Mouse (Mus musculus) forebrain, embryonic 10.5 days (tissue): ENCODE measurements around the gene Padi4. TPM values are rescaled to one million over a fixed set of nuclear protein-coding genes. Genes with fewer than 3 reads are reported as not detected.

Experiments
- DNase-seq: peaks from one replicate; pipeline ENCODE4 v3.0.0-alpha.2; 2017; ENCODE audit warnings: low spot score; ENCODE audit errors: extremely low spot score
- H3K27ac ChIP-seq: fragments of 300-500 bp; sonication (generic); 2 replicates; pipeline ENCODE4 v1.5.1; 2016; ENCODE audit warnings: mild to moderate bottlenecking
- H3K27me3 ChIP-seq: fragments of 300-500 bp; sonication (generic); 2 replicates; pipeline ENCODE4 v1.6.1; 2016; ENCODE audit warnings: mild to moderate bottlenecking; ENCODE audit not compliant: poor library complexity, severe bottlenecking
- H3K36me3 ChIP-seq: fragments of 300-500 bp; sonication (generic); replicated peaks from 2 replicates; pipeline ENCODE4 v1.6.1; 2016; ENCODE audit warnings: mild to moderate bottlenecking, moderate library complexity
- H3K4me1 ChIP-seq: fragments of 300-500 bp; sonication (generic); 2 replicates; pipeline ENCODE4 v1.6.1; 2016
- H3K4me3 ChIP-seq: fragments of 300-500 bp; sonication (generic); 2 replicates; pipeline ENCODE4 v1.5.1; 2016; ENCODE audit warnings: mild to moderate bottlenecking, moderate library complexity
- H3K9me3 ChIP-seq: fragments of 300-500 bp; sonication (generic); 2 replicates; pipeline ENCODE4 v1.6.1; 2016; ENCODE audit warnings: mild to moderate bottlenecking, moderate library complexity
- WGBS: fragments of 180-500 bp; shearing (Covaris S2); methylation state at CpG from one replicate; pipeline ENCODE4 v1.1.7; 2016; 5-methylcytosine and 5-hydroxymethylcytosine counted together
- polyA plus RNA-seq: library from polyadenylated mRNA; unstranded; fragments of >200 nt; fragmentation: Nextera tagmentation; extraction: Ambion mirVana; gene quantifications from 2 replicates; pipeline ENCODE4 v1.2.1, GENCODE M21; 2016

Padi4 gene
- 1.4 and 1.5 TPM in 2 replicates for polyA plus RNA-seq

DNA sequence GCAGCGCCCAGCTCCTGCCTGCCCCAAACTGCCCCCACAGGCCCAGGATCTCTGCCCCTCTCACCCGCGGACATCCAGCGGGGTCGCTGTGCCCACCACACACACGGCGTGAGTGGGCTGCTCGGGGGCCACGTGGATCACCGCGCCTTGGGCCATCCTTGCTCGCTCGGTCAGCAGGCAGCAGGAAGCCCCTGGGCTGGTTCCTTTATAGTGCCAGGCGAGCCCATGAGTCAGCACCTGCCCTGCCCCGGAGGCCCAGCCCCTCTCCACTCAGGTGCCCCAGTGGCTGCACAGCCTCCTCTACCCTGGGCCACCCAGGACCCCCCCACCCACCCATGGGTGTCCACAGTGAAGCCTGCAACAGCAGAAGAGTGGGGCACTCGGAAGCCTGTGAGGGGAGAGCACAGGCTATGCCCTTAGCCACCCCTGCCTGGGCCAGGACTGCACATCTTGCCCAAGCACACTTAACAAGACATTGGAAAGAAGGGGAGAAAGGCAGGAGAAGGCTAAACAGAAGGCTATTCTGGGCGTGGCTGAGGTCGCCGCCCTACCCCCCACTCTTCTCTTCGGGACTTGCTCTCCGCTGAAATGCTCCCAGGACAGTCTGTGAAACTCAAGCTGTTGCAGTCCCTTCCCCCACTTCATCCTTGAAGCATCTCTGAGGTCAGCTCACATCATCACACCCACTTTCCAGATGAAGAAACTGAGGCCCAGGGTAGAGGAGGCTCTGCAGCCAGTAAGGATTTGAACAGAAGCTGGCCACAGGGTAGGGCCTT, at the start of gene Padi4:
TSS of gene Padi4 (minus strand) at position 212 of the 776 bp plus-strand sequence.
- no peaks in the 10 kb centered on the region for H3K36me3 ChIP-seq
- H3K4me3 ChIP-seq, result no peak within 1 kb of the TSS
- no peaks in the 10 kb centered on the region for H3K9me3 ChIP-seq
- no peak for DNase-seq
- peak within 1 kb of the TSS; percentile 20; the same call in 1 of the 2 replicates for H3K27ac ChIP-seq
- peaks cover 13% of the 10 kb centered on the region for H3K4me1 ChIP-seq
- WGBS, result 88% methylated on average over 21 of the region's 21 CpGs
- H3K27me3 ChIP-seq, result no peaks in the 10 kb centered on the region

DNA sequence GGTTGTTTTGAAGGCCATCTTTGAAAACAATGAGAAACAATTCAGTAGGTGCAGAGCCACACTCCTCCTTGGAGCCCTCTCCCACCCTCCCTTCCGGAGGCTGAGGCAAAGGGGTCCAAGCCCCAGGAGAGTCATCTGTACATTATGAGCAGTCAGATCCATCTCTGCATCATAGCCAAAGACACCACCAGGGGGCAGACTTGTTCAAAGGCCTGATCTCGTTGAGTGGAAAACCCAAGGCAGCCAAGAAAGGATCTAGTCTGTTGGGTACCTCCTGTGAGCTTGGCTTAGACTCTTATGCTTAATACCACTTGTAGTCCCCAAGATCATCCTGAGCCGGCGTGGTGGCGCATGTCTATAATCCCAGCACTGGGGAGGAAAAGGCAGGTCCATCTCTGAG, 48.0 kb upstream of the Padi4 start:
- Histone ChIP-seq H3K27me3 (0 out of 2 replicates have a peak, but pooled peaks cover 11% of the 10 kb centered on the region), H3K9me3 (peaks cover 11% of the 10 kb centered on the region; the same call in 1 of the 2 replicates), H3K4me1 (peaks cover 4% of the 10 kb centered on the region; the same call in 1 of the 2 replicates), H3K36me3 (no peaks in the 10 kb centered on the region), H3K27ac (no peak overlapping the region), H3K4me3 (no peak overlapping the region)
- WGBS, result 65% methylated on average over 5 of the region's 5 CpGs
- peak; percentile 39 for DNase-seq

DNA sequence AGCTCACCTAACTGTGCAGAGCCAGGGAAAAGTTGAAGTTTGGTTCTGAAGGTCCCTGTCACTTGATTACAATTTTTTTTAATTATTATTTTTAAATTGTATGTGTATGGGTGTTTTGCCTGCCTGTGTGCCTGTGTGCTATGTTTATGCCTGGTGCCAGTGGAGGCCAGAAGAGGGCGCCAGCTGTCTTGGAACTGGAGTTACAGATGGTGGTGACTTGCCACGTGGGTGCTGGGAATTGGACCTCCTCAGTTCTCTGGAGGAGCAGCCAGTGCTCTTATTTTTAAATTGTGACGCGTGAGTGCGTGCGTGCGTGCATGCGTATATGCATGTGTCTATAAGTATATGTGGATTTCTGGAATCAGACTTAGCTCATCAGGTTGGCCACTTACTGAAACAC, 43.4 kb upstream of the Padi4 start:
- no peak for DNase-seq
- Histone ChIP-seq H3K27ac (no peak overlapping the region), H3K9me3 (no peaks in the 10 kb centered on the region; the same call in 1 of the 2 replicates), H3K4me1 (peaks cover 34% of the 10 kb centered on the region), H3K4me3 (no peak overlapping the region), H3K36me3 (no peaks in the 10 kb centered on the region), H3K27me3 (peaks cover 40% of the 10 kb centered on the region)
- WGBS, result 90% methylated on average over 8 of the region's 8 CpGs

DNA sequence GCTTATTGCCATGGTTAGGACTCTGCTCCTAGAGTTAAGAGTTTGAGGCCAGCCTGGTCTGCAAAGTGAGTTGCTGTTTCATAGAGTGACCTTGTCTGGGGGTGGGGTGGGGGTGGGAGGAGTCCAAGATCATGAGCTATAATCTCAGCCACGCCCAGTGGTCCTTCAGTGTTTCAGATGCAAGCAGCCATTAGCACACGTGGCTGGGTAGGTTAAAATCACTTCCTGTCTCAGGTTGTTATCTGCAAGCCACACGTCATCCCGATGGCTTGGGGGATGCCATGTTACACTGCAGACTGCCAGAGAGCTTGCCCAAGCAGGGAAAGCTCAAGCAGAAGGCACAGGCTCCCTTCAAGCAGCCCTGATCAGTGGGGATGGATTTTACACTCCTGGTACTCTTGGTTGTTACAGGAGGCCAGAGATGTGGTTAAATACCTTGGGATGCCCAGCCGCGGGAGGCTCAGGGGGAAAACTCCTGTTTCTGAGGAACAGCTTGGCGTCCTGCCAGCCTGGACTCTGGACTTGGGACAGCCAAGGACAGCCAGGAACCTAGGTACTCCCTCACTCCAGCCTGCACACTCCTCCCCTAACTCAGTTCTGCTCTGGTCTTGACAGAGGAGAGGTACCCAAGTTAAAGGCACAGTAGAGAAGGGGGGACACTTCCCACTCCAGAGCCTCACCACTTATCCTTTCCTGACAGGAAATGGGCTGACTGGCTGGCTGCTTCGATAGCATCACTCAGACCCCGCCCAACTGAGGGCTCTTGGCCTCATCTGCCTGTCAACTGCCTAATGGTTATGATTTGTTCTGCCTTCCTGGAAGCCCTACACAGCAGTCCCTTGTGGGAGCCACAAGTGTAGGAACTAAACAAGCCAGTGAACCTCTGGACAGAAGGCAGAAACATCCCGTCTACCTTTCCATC, 42.2 kb upstream of the Padi4 start:
- peaks cover 48% of the 10 kb centered on the region for H3K27me3 ChIP-seq
- H3K9me3 ChIP-seq, result no peaks in the 10 kb centered on the region; the same call in 1 of the 2 replicates
- H3K27ac ChIP-seq, result no peak overlapping the region
- H3K36me3 ChIP-seq, result no peaks in the 10 kb centered on the region
- H3K4me3 ChIP-seq, result no peak overlapping the region
- WGBS, result 82% methylated on average over 10 of the region's 10 CpGs
- H3K4me1 ChIP-seq, result peaks cover 41% of the 10 kb centered on the region
- no peak for DNase-seq

DNA sequence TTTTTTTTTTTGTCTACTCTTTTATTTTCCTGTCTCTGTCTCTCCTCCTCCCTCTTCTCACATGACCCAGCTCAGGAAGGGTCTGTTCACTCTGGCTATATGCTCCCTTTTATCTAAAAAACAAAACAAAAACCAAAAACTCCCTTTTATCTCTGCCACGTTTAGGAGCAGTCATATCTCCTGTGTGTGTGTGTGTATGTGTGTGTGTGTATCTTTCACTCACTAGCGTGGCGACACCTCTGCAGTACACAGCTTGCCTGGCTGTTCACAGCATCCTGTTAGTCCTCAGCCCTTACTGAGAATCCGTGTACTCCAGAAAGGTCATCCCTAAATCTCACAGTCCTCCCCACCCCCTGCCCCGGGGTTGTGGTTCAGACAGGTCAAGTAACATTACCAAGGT, 41.5 kb upstream of the Padi4 start:
- no peaks in the 10 kb centered on the region; the same call in 1 of the 2 replicates for H3K9me3 ChIP-seq
- DNase-seq, result no peak
- peaks cover 47% of the 10 kb centered on the region for H3K4me1 ChIP-seq
- no peak overlapping the region for H3K4me3 ChIP-seq
- peaks cover 48% of the 10 kb centered on the region for H3K27me3 ChIP-seq
- H3K36me3 ChIP-seq, result no peaks in the 10 kb centered on the region
- 79% methylated on average over 5 of the region's 5 CpGs for WGBS
- no peak overlapping the region for H3K27ac ChIP-seq

GRCm38 (mm10) chr4:140814241-140815225, 40.5 kb upstream of the Padi4 start:
- Histone ChIP-seq H3K4me1 (peaks cover 50% of the 10 kb centered on the region), H3K9me3 (no peaks in the 10 kb centered on the region; the same call in 1 of the 2 replicates), H3K27me3 (peaks cover 48% of the 10 kb centered on the region), H3K36me3 (no peaks in the 10 kb centered on the region), H3K27ac (peak overlapping the region; percentile 77), H3K4me3 (peak overlapping the region; percentile 57)
- peak; percentile 41 for DNase-seq
- WGBS, result 21% methylated on average over 36 of the region's 36 CpGs

DNA sequence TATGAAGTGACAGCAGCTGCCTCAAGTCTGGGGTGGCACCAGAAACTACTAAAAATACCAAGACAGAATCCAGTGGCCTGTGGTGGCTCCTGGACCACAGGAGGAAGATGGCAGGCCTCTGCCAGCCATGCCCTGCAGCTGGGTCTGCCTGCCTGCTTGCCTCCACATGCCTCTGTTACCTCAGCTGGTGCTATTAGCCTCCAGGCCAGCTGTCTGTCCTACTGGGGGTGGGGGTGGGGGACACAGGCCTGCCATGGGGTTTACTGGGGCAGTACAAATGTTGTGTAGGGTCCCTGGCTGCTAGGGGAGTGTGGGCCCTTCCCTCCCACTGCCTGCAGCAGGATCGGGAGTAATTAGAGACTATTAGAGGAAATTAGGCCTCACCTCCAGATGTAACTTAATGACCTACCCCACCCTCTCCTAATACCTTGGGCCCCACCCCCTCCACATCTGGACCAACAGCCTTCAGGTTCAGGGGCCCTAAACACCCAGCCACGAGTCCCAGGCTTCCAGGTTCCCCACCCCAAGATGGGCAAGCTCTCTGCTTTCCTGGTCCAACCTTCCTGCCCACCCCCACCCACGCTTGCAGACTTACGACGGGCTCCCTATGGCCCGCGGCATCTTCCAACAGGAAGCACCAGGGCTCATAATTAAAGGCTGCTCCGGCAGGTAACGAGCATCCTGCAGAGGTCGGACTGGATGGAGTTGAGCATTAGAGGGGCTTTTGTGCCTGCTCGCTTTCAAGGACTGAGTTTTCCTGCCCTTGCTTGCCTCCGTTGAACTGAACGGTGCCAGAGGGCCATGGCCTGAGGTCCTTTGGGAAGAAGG, 39.5 kb upstream of the Padi4 start:
- peak overlapping the region; percentile 57 for H3K4me3 ChIP-seq
- peaks cover 50% of the 10 kb centered on the region for H3K4me1 ChIP-seq
- no peak for DNase-seq
- no peaks in the 10 kb centered on the region; the same call in 1 of the 2 replicates for H3K9me3 ChIP-seq
- H3K36me3 ChIP-seq, result no peaks in the 10 kb centered on the region
- peak overlapping the region; percentile 77; the same call in 1 of the 2 replicates for H3K27ac ChIP-seq
- H3K27me3 ChIP-seq, result peaks cover 48% of the 10 kb centered on the region
- WGBS, result 17% methylated on average over 13 of the region's 13 CpGs

GRCm38 (mm10) chr4:140812609-140813008, 38.6 kb upstream of the Padi4 start:
- no peak for DNase-seq
- no peaks in the 10 kb centered on the region; the same call in 1 of the 2 replicates for H3K9me3 ChIP-seq
- H3K36me3 ChIP-seq, result no peaks in the 10 kb centered on the region
- WGBS, result 42% methylated on average over 13 of the region's 14 CpGs
- no peak overlapping the region for H3K4me3 ChIP-seq
- H3K27ac ChIP-seq, result no peak overlapping the region
- H3K4me1 ChIP-seq, result peaks cover 50% of the 10 kb centered on the region
- H3K27me3 ChIP-seq, result peaks cover 48% of the 10 kb centered on the region

- no peak overlapping the region for H3K4me3 ChIP-seq
- H3K4me1 ChIP-seq, result peaks cover 50% of the 10 kb centered on the region
- no peaks in the 10 kb centered on the region for H3K36me3 ChIP-seq
- no peak for DNase-seq
- H3K9me3 ChIP-seq, result no peaks in the 10 kb centered on the region
- 72% methylated on average over 8 of the region's 8 CpGs for WGBS
- peaks cover 48% of the 10 kb centered on the region for H3K27me3 ChIP-seq
- H3K27ac ChIP-seq, result no peak overlapping the region
These were observed 38.2 kb upstream of the Padi4 start for GRCm38 (mm10) chr4:140812191-140812590.

- WGBS, result 80% methylated on average over 14 of the region's 16 CpGs
- Histone ChIP-seq H3K27ac (0 out of 2 replicates have a peak within 1 kb of the TSS, but pooled peaks have one; percentile 48), H3K27me3 (peaks cover 40% of the 10 kb centered on the region), H3K36me3 (no peaks in the 10 kb centered on the region), H3K4me1 (peaks cover 42% of the 10 kb centered on the region), H3K9me3 (no peaks in the 10 kb centered on the region), H3K4me3 (no peak within 1 kb of the TSS; the same call in 1 of the 2 replicates)
- no peak for DNase-seq
These were observed 36.6 kb upstream of the Padi4 start, which contains the start of gene Padi3 for GRCm38 (mm10) chr4:140810458-140811260. Gene Padi3 (minus strand): TSS chr4:140810648.
